Mouse (Mus musculus) megakaryocyte, embryonic 14.5 days (primary cell): ENCODE measurements around the gene Cpne7.

Experiments
- FLI1 ChIP-seq: IDR thresholded peaks from 2 replicates; pipeline ENCODE4 v1.6.1; 2012; ENCODE audit warnings: low read length, inconsistent platforms, mixed read lengths
- GATA1 ChIP-seq: IDR thresholded peaks from 3 replicates; pipeline ENCODE4 v1.6.1; 2012; ENCODE audit warnings: mixed read lengths, low read length, inconsistent platforms, borderline replicate concordance

GRCm38 (mm10) chr8:123156070-123156773 lies 39.0 kb downstream of the Cpne7 start:
- no peak for TF ChIP-seq GATA1
- no peak for TF ChIP-seq FLI1
